Mouse (Mus musculus) liver, embryonic 14.5 days (tissue): ENCODE measurements around the gene Endou.

Experiments
- CTCF ChIP-seq: IDR thresholded peaks from 2 replicates; pipeline ENCODE4 v1.5.1; 2016; ENCODE audit warnings: antibody characterized with exemption, low read depth, control low read depth
- EP300 ChIP-seq: IDR thresholded peaks from 2 replicates; pipeline ENCODE4 v1.6.1; 2016; ENCODE audit warnings: antibody characterized with exemption, low read depth

GRCm38 (mm10) chr15:97763256-97764049, 32.3 kb upstream of the Endou start:
- TF ChIP-seq CTCF (no peak), EP300 (no peak)
